Mouse (Mus musculus): ENCODE results near the gene Dnajc8. TPM values are rescaled to one million over a fixed set of nuclear protein-coding genes. Genes with fewer than 3 reads are reported as not detected.

Gene Dnajc8
- polyA plus RNA-seq (2016; fragmentation: Nextera tagmentation; extraction: Ambion mirVana), result 222 TPM in 2 replicates

GRCm38 (mm10) chr4:132535406-132536121 lies at the start of gene Dnajc8:
Gene Dnajc8, plus strand, starts transcription at chr4:132535550.
- H3K4me3 ChIP-seq, result peak within 1 kb of the TSS; percentile 100
- WGBS, result under 1% methylated on average over 60 of the region's 60 CpGs

GRCm38 (mm10) chr4:132488521-132488920 lies 46.8 kb upstream of the Dnajc8 start:
- Histone ChIP-seq H3K9me3 (no peaks in the 10 kb centered on the region), H3K27me3 (replicated peaks; ENCODE audit: low read depth, poor library complexity, severe bottlenecking) (no peaks in the 10 kb centered on the region), H3K36me3 (replicated peaks) (peaks cover 20% of the 10 kb centered on the region), H3K27ac (replicated peaks) (no peak overlapping the region), H3K4me3 (no peak overlapping the region), H3K4me1 (peaks cover 13% of the 10 kb centered on the region)
- WGBS, result 81% methylated on average over 3 of the region's 3 CpGs
- no peak for DNase-seq (ENCODE audit: low spot score)

More at GRCm38 (mm10) chr4:132535406-132536121, at the start of gene Dnajc8:
- peak; percentile 95 for DNase-seq (ENCODE audit: low spot score)
- H3K4me1 ChIP-seq, result peaks cover 49% of the 10 kb centered on the region
- no peaks in the 10 kb centered on the region for H3K27me3 ChIP-seq (replicated peaks; ENCODE audit: low read depth, poor library complexity, severe bottlenecking)
- H3K9me3 ChIP-seq, result no peaks in the 10 kb centered on the region
- peak within 1 kb of the TSS; percentile 96 for H3K27ac ChIP-seq (replicated peaks)
- peaks cover 45% of the 10 kb centered on the region for H3K36me3 ChIP-seq (replicated peaks)

GRCm38 (mm10) chr4:132488976-132489375 lies 46.4 kb upstream of the Dnajc8 start:
- no peak overlapping the region for H3K4me3 ChIP-seq
- H3K27ac ChIP-seq (replicated peaks), result no peak overlapping the region
- H3K36me3 ChIP-seq (replicated peaks), result peaks cover 25% of the 10 kb centered on the region
- H3K27me3 ChIP-seq (replicated peaks; ENCODE audit: low read depth, poor library complexity, severe bottlenecking), result no peaks in the 10 kb centered on the region
- peaks cover 13% of the 10 kb centered on the region for H3K4me1 ChIP-seq
- DNase-seq (ENCODE audit: low spot score), result no peak
- no peaks in the 10 kb centered on the region for H3K9me3 ChIP-seq
- 80% methylated on average over 6 of the region's 6 CpGs for WGBS

DNA sequence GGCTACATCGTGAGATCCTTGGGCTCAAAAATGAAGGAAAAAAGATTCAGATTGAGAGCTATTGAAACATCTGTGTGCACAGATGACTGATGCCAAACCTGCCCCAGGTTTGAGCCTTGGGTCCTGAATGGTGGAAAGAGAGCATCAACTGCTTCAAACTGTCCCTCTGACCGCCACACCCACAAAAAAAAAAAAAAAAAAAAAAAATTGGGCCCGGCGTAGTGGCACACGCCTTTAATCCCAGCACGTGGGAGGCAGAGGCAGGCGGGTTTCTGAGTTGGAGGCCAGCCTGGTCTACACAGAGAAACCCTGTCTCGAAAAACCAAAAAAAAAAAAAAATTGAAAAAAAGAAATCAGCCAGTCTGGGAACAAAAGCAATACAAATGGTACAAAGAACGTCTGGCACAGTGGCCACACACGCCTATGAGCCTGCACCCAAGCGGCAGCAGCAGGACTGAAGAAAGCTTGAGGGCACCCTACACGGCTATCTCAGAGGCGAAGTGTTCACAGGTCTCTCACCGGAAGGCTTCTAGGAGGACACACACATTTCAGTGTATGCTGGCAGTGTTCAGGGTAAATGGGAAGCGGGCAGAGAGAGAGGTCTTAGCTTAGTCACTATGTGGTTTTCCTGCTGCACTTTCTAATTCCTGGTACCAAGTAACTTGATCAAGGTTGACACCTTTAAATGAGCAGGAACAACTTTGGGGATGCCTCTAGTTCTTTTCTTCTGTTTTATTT lies 44.9 kb upstream of the Dnajc8 start:
- WGBS, result 92% methylated on average over 15 of the region's 15 CpGs
- Histone ChIP-seq H3K9me3 (no peaks in the 10 kb centered on the region), H3K27me3 (replicated peaks; ENCODE audit: low read depth, poor library complexity, severe bottlenecking) (no peaks in the 10 kb centered on the region), H3K27ac (replicated peaks) (no peak overlapping the region), H3K36me3 (replicated peaks) (peaks cover 35% of the 10 kb centered on the region), H3K4me1 (peaks cover 13% of the 10 kb centered on the region), H3K4me3 (no peak overlapping the region)
- no peak for DNase-seq (ENCODE audit: low spot score)

- H3K9me3 ChIP-seq, result no peaks in the 10 kb centered on the region
- no peak for DNase-seq (ENCODE audit: low spot score)
- no peak overlapping the region for H3K4me3 ChIP-seq
- H3K36me3 ChIP-seq (replicated peaks), result peaks cover 40% of the 10 kb centered on the region
- H3K4me1 ChIP-seq, result peaks cover 13% of the 10 kb centered on the region
- no peak overlapping the region for H3K27ac ChIP-seq (replicated peaks)
- WGBS, result 93% methylated on average over 8 of the region's 8 CpGs
- H3K27me3 ChIP-seq (replicated peaks; ENCODE audit: low read depth, poor library complexity, severe bottlenecking), result no peaks in the 10 kb centered on the region
Measured at GRCm38 (mm10) chr4:132491057-132491456, 44.3 kb upstream of the Dnajc8 start.

- no peak for DNase-seq (ENCODE audit: low spot score)
- WGBS, result 86% methylated on average over 6 of the region's 6 CpGs
- H3K27me3 ChIP-seq (replicated peaks; ENCODE audit: low read depth, poor library complexity, severe bottlenecking), result no peaks in the 10 kb centered on the region
- H3K9me3 ChIP-seq, result no peaks in the 10 kb centered on the region
- peaks cover 45% of the 10 kb centered on the region for H3K36me3 ChIP-seq (replicated peaks)
- peaks cover 13% of the 10 kb centered on the region for H3K4me1 ChIP-seq
- H3K4me3 ChIP-seq, result no peak overlapping the region
- H3K27ac ChIP-seq (replicated peaks), result no peak overlapping the region
Measured at GRCm38 (mm10) chr4:132491748-132492147, 43.6 kb upstream of the Dnajc8 start.

DNA sequence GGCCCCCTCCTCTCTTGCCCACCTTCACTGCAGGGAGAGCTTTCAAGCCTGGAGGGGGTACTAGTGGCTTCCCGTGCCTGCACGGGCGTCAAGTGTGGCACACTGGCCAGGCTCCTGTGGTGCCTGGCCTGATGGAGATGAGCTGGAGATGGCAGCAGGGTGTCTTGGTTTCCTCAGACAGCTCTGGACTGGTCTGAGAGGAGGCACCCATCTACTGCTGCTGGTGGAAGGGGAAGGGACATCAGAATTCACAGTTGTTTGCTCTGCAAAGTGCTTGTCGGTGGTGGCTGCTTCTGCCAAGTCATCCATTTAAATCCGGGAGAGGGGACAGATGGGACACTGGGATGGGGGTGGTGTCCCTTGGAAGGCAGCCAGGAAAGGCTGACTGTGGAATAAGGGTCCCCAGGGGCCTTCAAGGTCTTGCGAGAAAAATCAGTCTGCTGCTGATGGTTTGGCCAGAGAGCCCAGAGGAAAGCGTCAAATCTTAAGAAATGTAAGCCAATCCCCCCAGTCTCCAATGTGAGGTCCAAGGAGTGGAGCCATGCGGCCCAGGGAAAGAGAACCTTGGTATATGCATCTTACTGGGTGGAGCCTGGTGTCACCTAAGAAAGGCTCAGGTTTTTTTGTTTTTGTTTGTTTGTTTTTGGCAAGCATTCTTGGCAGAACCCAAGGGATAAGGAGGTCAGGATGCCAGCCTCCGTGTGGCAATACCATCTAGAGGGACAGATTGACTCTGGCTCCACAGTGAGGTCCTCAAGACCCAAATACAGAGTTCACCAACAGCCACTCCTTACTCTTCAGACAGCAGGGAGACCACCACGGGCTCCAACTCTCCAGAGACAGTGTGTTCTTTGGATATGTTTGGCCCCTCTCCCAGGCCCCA lies 42.9 kb upstream of the Dnajc8 start:
- no peak for DNase-seq (ENCODE audit: low spot score)
- WGBS, result 80% methylated on average over 10 of the region's 10 CpGs
- H3K27ac ChIP-seq (replicated peaks), result no peak overlapping the region

GRCm38 (mm10) chr4:132494271-132494918 lies 41.0 kb upstream of the Dnajc8 start:
- H3K9me3 ChIP-seq, result no peaks in the 10 kb centered on the region
- H3K36me3 ChIP-seq (replicated peaks), result peaks cover 72% of the 10 kb centered on the region
- H3K4me3 ChIP-seq, result no peak overlapping the region
- DNase-seq (ENCODE audit: low spot score), result no peak
- 93% methylated on average over 20 of the region's 20 CpGs for whole genome bisulfite sequencing
- no peaks in the 10 kb centered on the region for H3K27me3 ChIP-seq (replicated peaks; ENCODE audit: low read depth, poor library complexity, severe bottlenecking)
- H3K27ac ChIP-seq (replicated peaks), result no peak overlapping the region
- H3K4me1 ChIP-seq, result peaks cover 13% of the 10 kb centered on the region

More for the DNA sequence above, 42.9 kb upstream of the Dnajc8 start:
- Histone ChIP-seq H3K9me3 (no peaks in the 10 kb centered on the region), H3K4me1 (peaks cover 13% of the 10 kb centered on the region), H3K4me3 (no peak overlapping the region), H3K36me3 (replicated peaks) (peaks cover 52% of the 10 kb centered on the region), H3K27me3 (replicated peaks; ENCODE audit: low read depth, poor library complexity, severe bottlenecking) (no peaks in the 10 kb centered on the region)

DNA sequence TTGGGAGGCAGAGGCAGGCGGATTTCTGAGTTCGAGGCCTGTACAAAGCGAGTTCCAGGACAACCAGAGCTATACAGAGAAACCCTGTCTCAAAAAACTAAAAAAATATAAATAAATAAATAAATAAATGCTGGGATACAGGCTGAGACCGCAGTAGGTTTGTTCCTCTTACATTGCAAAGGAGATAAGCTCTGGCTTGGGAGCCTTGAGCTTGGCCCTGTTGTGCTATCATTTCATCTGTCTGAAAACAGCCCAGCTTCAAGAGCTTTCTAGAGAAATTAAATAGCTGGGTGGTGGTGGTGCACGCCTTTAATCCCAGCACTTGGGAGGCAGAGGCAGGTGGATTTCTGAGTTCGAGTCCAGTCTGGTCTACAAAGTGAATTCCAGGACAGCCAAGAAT lies 33.7 kb upstream of the Dnajc8 start:
- no peak overlapping the region for H3K4me3 ChIP-seq
- 97% methylated on average over 6 of the region's 6 CpGs for WGBS
- H3K4me1 ChIP-seq, result peaks cover 12% of the 10 kb centered on the region
- peaks cover 43% of the 10 kb centered on the region for H3K36me3 ChIP-seq (replicated peaks)
- H3K9me3 ChIP-seq, result no peaks in the 10 kb centered on the region
- no peak overlapping the region for H3K27ac ChIP-seq (replicated peaks)
- no peaks in the 10 kb centered on the region for H3K27me3 ChIP-seq (replicated peaks; ENCODE audit: low read depth, poor library complexity, severe bottlenecking)
- no peak for DNase-seq (ENCODE audit: low spot score)

GRCm38 (mm10) chr4:132503344-132503743 lies 32.0 kb upstream of the Dnajc8 start:
- H3K27me3 ChIP-seq (replicated peaks; ENCODE audit: low read depth, poor library complexity, severe bottlenecking), result no peaks in the 10 kb centered on the region
- no peak for DNase-seq (ENCODE audit: low spot score)

GRCm38 (mm10) chr4:132505034-132505738 lies 30.2 kb upstream of the Dnajc8 start:
- Histone ChIP-seq H3K27ac (replicated peaks) (no peak overlapping the region), H3K36me3 (replicated peaks) (0 out of 2 replicates have a peak, but pooled peaks cover 11% of the 10 kb centered on the region), H3K4me3 (no peak overlapping the region), H3K9me3 (no peaks in the 10 kb centered on the region), H3K4me1 (peaks cover 38% of the 10 kb centered on the region), H3K27me3 (replicated peaks; ENCODE audit: low read depth, poor library complexity, severe bottlenecking) (no peaks in the 10 kb centered on the region)
- WGBS, result 58% methylated on average over 6 of the region's 6 CpGs
- no peak for DNase-seq (ENCODE audit: low spot score)

More at GRCm38 (mm10) chr4:132503344-132503743, 32.0 kb upstream of the Dnajc8 start:
- Histone ChIP-seq H3K27ac (replicated peaks) (no peak overlapping the region), H3K9me3 (no peaks in the 10 kb centered on the region), H3K4me3 (no peak overlapping the region), H3K4me1 (peaks cover 22% of the 10 kb centered on the region), H3K36me3 (replicated peaks) (peaks cover 26% of the 10 kb centered on the region)
- WGBS, result 84% methylated on average over 11 of the region's 11 CpGs
